Mouse (Mus musculus) heart, adult 8-10 months (tissue): ENCODE measurements at regions not wholly inside any gene's neighbourhood (a gene's known extent, or its start where the extent isn't known, plus 50 kb on each side); places are given as distances from the start of the nearest gene placed in this dataset.

Experiments used
- DNase-seq: peaks from one replicate; pipeline ENCODE4 v3.0.0; 2022; ENCODE audit warnings: low spot score

- no peak for DNase-seq
These were observed 105.1 kb downstream of the Mtx2 start for GRCm38 (mm10) chr2:74930702-74931101.

- DNase-seq, result peak; percentile 62
These were observed 107.6 kb downstream of the Mtx2 start for GRCm38 (mm10) chr2:74933190-74933589.

- DNase-seq, result no peak
These were observed 108.2 kb downstream of the Mtx2 start for GRCm38 (mm10) chr2:74933771-74934170.

- DNase-seq, result no peak
These were observed 113.1 kb downstream of the Mtx2 start for GRCm38 (mm10) chr2:74938711-74939110.

- no peak for DNase-seq
These were observed 116.4 kb downstream of the Mtx2 start for GRCm38 (mm10) chr2:74941966-74942365.

- DNase-seq, result no peak
These were observed 117.1 kb downstream of the Mtx2 start for GRCm38 (mm10) chr2:74942611-74943198.

- DNase-seq, result no peak
These were observed 119.7 kb downstream of the Mtx2 start for GRCm38 (mm10) chr2:74945185-74945749.

GRCm38 (mm10) chr2:74951401-74952260, 126.0 kb downstream of the Mtx2 start:
- no peak for DNase-seq

- DNase-seq, result no peak
These were observed 128.5 kb downstream of the Mtx2 start for GRCm38 (mm10) chr2:74954101-74954500.

- DNase-seq, result no peak
These were observed 129.9 kb downstream of the Mtx2 start for GRCm38 (mm10) chr2:74955281-74956128.

GRCm38 (mm10) chr2:74956129-74956450, 130.5 kb downstream of the Mtx2 start:
- no peak for DNase-seq

GRCm38 (mm10) chr2:74956556-74956955, 131.0 kb downstream of the Mtx2 start:
- no peak for DNase-seq

- DNase-seq, result no peak
These were observed 134.3 kb downstream of the Mtx2 start for GRCm38 (mm10) chr2:74959936-74960335.

GRCm38 (mm10) chr2:74962416-74962815, 136.8 kb downstream of the Mtx2 start:
- DNase-seq, result no peak

GRCm38 (mm10) chr2:74964360-74964759, 138.8 kb downstream of the Mtx2 start:
- peak; percentile 85 for DNase-seq

GRCm38 (mm10) chr2:74964980-74965379, 139.4 kb downstream of the Mtx2 start:
- no peak for DNase-seq

- peak; percentile 74 for DNase-seq
These were observed 139.9 kb downstream of the Mtx2 start for GRCm38 (mm10) chr2:74965384-74966060.

GRCm38 (mm10) chr2:74970611-74971265, 145.1 kb downstream of the Mtx2 start:
- DNase-seq, result no peak

GRCm38 (mm10) chr2:74973386-74973785, 147.8 kb downstream of the Mtx2 start:
- no peak for DNase-seq

GRCm38 (mm10) chr2:74974595-74975325, 149.2 kb downstream of the Mtx2 start:
- DNase-seq, result no peak
